Mouse (Mus musculus): ENCODE measurements at regions not wholly inside any gene's neighbourhood (a gene's known extent, or its start where the extent isn't known, plus 50 kb on each side); places are given as distances from the start of the nearest gene placed in this dataset.
A peak's percentile ranks its signal among the peaks of the same experiment; 100 is the strongest.

DNA sequence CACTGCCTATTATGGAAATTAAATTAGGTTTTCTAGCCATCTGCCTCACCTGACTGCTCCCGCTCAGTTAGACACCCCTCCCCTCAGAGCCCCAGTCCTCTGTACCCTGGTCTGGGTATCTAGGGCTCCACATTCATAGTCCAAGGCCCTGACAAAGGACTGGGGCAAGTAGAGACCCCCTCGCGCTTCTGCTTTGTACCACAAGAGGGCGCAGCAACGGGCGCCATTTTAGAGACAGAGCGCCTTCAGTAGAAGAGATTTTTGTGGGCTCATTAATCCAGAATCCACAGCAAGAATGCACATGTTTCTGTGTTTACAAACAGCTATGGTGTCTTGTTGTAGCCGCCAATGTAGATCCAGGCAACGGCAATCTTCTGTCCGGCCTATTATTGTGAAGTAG lies 279.7 kb upstream of the Myt1l start:
- Histone ChIP-seq H3K4me3 (ENCODE audit: insufficient read depth, low read depth, low read length) (no peak overlapping the region), H3K27ac (ENCODE audit: insufficient read depth, low read depth, low read length) (no peak overlapping the region), H3K4me1 (ENCODE audit: control insufficient read depth, insufficient read depth, low read length) (no peaks in the 10 kb centered on the region), H3K36me3 (ENCODE audit: control insufficient read depth, insufficient read depth, low read length) (no peaks in the 10 kb centered on the region), H3K27me3 (replicated peaks; ENCODE audit: control insufficient read depth, insufficient read depth, low read length) (no peaks in the 10 kb centered on the region)
- DNase-seq: no peak
- no peak for TF ChIP-seq CTCF (conservative IDR thresholded peaks at IDR 0.05; ENCODE audit: insufficient read depth, insufficient read length, low read depth, low read length)
- no peak for TF ChIP-seq POLR2A (IDR thresholded peaks at IDR 0.05; ENCODE audit: low read depth, low read length)
- 89% methylated on average over 10 of the region's 10 CpGs for WGBS

DNA sequence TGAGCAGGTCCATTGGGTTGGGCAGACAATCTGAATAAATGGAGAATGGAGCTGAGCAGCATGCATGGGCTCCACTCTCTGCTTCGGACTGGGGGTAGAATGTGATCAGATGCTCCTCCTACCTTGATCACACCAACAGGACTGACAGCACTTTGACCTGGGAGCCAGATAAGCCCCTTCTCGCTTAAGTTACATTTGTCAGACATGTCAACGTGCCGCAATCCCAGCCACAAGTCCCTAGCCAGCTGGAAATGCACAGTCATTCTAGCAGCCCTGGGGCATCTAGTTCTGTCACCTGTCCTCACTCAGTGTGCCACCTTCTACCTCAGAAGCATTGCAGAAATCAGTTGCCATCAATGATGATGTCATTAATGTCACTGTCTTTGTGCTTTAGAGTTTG lies 272.1 kb upstream of the Myt1l start:
- no peak overlapping the region for H3K4me3 ChIP-seq (ENCODE audit: insufficient read depth, low read depth, low read length)
- no peaks in the 10 kb centered on the region for H3K27me3 ChIP-seq (replicated peaks; ENCODE audit: control insufficient read depth, insufficient read depth, low read length)
- no peaks in the 10 kb centered on the region for H3K36me3 ChIP-seq (ENCODE audit: control insufficient read depth, insufficient read depth, low read length)
- no peaks in the 10 kb centered on the region for H3K4me1 ChIP-seq (ENCODE audit: control insufficient read depth, insufficient read depth, low read length)
- no peak for DNase-seq
- 93% methylated on average over 4 of the region's 4 CpGs for WGBS
- no peak for TF ChIP-seq CTCF (conservative IDR thresholded peaks at IDR 0.05; ENCODE audit: insufficient read depth, insufficient read length, low read depth, low read length)
- no peak for TF ChIP-seq POLR2A (IDR thresholded peaks at IDR 0.05; ENCODE audit: low read depth, low read length)
- no peak overlapping the region for H3K27ac ChIP-seq (ENCODE audit: insufficient read depth, low read depth, low read length)

DNA sequence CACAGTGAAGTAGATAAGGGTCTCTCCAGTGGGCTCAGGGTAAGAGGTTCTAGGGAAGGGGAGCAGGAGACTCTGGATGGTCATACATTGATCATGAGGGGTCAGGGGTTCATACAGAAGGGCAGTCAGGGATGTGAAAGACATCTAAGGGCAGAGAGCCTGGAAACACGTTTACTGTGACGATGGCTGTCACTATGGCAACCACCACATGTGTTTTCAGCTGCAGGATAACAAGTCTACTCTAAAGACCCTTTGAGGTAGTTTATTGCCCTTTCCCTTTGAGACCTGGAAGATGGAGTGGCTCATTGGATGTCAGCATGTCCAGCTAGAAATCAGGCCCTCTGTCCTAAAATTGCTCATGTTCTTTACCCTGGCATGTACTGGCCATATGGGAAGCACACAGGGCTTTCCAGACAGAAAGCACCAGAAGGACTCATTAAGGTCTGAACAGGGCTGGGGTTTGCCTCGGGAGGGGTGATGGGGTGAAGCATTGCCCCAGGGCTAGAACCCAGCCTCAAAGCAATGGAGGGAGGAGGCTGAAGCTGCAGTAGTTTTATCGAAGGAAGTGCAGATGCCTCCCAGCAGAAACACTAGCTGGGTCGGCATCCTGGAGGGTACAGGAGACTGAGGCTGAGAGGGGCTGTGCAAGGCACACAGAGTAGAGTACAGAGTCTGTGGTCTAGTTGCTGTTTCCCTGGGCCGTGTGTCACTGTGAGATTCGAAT lies 271.0 kb upstream of the Myt1l start:
- Histone ChIP-seq H3K4me3 (ENCODE audit: insufficient read depth, low read depth, low read length) (no peak overlapping the region), H3K27ac (ENCODE audit: insufficient read depth, low read depth, low read length) (no peak overlapping the region), H3K4me1 (ENCODE audit: control insufficient read depth, insufficient read depth, low read length) (no peaks in the 10 kb centered on the region), H3K27me3 (replicated peaks; ENCODE audit: control insufficient read depth, insufficient read depth, low read length) (no peaks in the 10 kb centered on the region), H3K36me3 (ENCODE audit: control insufficient read depth, insufficient read depth, low read length) (no peaks in the 10 kb centered on the region)
- no peak for TF ChIP-seq CTCF (conservative IDR thresholded peaks at IDR 0.05; ENCODE audit: insufficient read depth, insufficient read length, low read depth, low read length)
- no peak for TF ChIP-seq POLR2A (IDR thresholded peaks at IDR 0.05; ENCODE audit: low read depth, low read length)
- WGBS: 41% methylated on average over 7 of the region's 7 CpGs
- DNase-seq: no peak

DNA sequence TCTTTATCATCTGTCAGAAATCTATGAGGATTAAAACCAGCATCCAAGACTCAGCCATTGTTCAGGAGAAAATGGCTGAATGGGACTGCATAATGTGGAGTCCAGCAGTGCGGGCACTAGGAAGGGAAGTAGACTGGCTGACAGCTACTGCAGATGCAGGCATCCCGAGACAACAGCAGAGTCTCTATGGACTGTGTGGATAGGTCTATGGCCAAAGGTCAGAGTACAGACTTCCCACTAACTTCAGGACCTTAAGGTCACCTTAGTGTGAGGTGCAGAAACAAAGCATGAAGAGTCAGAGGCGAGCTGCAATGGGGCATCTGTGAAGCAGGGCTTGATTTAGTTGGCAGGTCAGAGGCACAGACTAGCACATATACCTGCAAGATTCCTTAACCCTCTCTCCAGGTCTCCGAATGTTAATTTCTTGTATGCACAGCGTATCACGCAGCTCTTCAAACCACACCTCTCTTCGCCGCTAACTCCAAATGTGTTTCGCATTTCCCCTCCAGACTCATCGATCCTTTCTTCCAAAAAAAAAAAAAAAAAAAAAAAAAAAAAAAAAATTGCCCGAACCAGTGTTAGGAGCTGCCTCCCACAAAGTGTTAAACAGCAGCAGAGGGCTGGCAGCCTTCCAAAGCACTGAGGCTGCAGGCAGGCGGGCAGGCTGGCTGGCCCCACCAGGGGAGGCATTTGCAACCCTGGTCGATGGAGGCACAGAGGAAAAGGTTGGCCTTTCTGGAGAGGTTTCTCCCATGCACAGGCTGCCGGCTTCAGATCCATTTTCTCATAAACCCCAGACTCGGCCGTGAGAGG lies 270.2 kb upstream of the Myt1l start:
- H3K27me3 ChIP-seq (replicated peaks; ENCODE audit: control insufficient read depth, insufficient read depth, low read length): no peaks in the 10 kb centered on the region
- H3K4me1 ChIP-seq (ENCODE audit: control insufficient read depth, insufficient read depth, low read length): no peaks in the 10 kb centered on the region
- 32% methylated on average over 16 of the region's 16 CpGs for WGBS
- H3K27ac ChIP-seq (ENCODE audit: insufficient read depth, low read depth, low read length): no peak overlapping the region
- H3K4me3 ChIP-seq (ENCODE audit: insufficient read depth, low read depth, low read length): no peak overlapping the region
- DNase-seq: peak; percentile 68
- TF ChIP-seq CTCF (conservative IDR thresholded peaks at IDR 0.05; ENCODE audit: insufficient read depth, insufficient read length, low read depth, low read length) (no peak), POLR2A (IDR thresholded peaks at IDR 0.05; ENCODE audit: low read depth, low read length) (no peak)
- H3K36me3 ChIP-seq (ENCODE audit: control insufficient read depth, insufficient read depth, low read length): no peaks in the 10 kb centered on the region

DNA sequence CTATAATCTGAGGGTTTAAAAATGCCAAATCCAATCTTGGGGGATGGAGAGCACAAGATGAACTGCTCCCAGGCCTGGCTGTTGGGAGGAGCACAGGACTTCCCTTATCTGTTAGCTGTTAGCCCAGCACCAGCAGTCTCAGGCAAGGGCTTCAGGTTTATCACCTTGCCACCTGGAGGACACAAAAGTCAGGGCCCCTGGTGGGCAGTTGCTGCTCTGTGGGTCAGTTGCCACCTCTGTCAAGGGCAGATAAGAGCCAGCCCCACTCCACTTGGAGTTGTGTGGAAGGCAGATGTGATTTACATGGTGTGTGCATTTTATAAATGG lies 269.7 kb upstream of the Myt1l start:
- no peaks in the 10 kb centered on the region for H3K4me1 ChIP-seq (ENCODE audit: control insufficient read depth, insufficient read depth, low read length)
- no peaks in the 10 kb centered on the region for H3K27me3 ChIP-seq (replicated peaks; ENCODE audit: control insufficient read depth, insufficient read depth, low read length)
- H3K36me3 ChIP-seq (ENCODE audit: control insufficient read depth, insufficient read depth, low read length): no peaks in the 10 kb centered on the region
- TF ChIP-seq POLR2A (IDR thresholded peaks at IDR 0.05; ENCODE audit: low read depth, low read length): no peak
- no peak for TF ChIP-seq CTCF (conservative IDR thresholded peaks at IDR 0.05; ENCODE audit: insufficient read depth, insufficient read length, low read depth, low read length)
- no peak overlapping the region for H3K4me3 ChIP-seq (ENCODE audit: insufficient read depth, low read depth, low read length)
- no peak for DNase-seq
- H3K27ac ChIP-seq (ENCODE audit: insufficient read depth, low read depth, low read length): no peak overlapping the region

DNA sequence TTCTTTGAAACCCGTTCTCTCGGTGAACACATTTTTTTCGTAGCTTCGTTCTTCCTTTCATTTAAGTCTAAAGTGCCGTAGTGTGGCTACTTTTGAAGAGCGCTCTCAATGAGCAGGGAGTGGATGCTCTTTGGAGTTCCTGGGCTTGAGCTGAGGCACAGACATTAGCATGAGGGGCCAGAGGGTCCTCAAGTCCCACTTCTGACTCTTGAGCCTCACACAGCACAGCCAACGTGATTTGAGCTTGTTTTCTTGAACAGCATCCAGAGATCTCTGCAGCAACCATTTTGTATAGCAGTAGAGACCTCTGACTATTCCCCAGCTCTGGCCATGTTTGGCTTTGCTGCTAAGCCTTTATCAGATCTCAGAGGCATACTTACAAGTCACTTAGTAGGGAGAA lies 269.2 kb upstream of the Myt1l start:
- no peak overlapping the region for H3K4me3 ChIP-seq (ENCODE audit: insufficient read depth, low read depth, low read length)
- 74% methylated on average over 7 of the region's 7 CpGs for WGBS
- H3K27me3 ChIP-seq (replicated peaks; ENCODE audit: control insufficient read depth, insufficient read depth, low read length): no peaks in the 10 kb centered on the region
- no peak for DNase-seq
- no peak for TF ChIP-seq POLR2A (IDR thresholded peaks at IDR 0.05; ENCODE audit: low read depth, low read length)
- TF ChIP-seq CTCF (conservative IDR thresholded peaks at IDR 0.05; ENCODE audit: insufficient read depth, insufficient read length, low read depth, low read length): no peak
- H3K4me1 ChIP-seq (ENCODE audit: control insufficient read depth, insufficient read depth, low read length): no peaks in the 10 kb centered on the region
- no peak overlapping the region for H3K27ac ChIP-seq (ENCODE audit: insufficient read depth, low read depth, low read length)
- H3K36me3 ChIP-seq (ENCODE audit: control insufficient read depth, insufficient read depth, low read length): no peaks in the 10 kb centered on the region

DNA sequence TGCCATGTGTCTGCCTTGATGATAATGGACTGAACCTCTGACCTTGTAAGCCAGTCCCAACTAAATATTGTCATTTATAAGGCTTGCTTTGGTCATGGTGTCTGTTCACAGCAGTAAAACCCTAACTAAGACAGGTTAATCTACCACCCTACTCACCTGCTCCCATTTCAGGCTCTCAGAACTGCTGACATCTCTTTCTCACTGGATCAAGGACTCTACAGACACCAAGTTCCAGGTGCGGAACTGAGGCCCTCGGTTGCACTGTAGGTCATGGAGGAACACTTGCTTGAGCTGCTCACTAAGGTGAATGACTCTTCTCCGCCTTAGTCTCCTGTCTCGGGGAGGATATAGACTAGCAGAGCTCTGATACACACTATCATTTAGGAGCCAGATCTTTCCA lies 254.0 kb upstream of the Myt1l start:
- WGBS: 97% methylated on average over 4 of the region's 4 CpGs
- Histone ChIP-seq H3K27me3 (replicated peaks; ENCODE audit: control insufficient read depth, insufficient read depth, low read length) (no peaks in the 10 kb centered on the region), H3K4me1 (ENCODE audit: control insufficient read depth, insufficient read depth, low read length) (no peaks in the 10 kb centered on the region), H3K27ac (ENCODE audit: insufficient read depth, low read depth, low read length) (no peak overlapping the region), H3K36me3 (ENCODE audit: control insufficient read depth, insufficient read depth, low read length) (no peaks in the 10 kb centered on the region), H3K4me3 (ENCODE audit: insufficient read depth, low read depth, low read length) (no peak overlapping the region)
- TF ChIP-seq CTCF (conservative IDR thresholded peaks at IDR 0.05; ENCODE audit: insufficient read depth, insufficient read length, low read depth, low read length) (no peak), POLR2A (IDR thresholded peaks at IDR 0.05; ENCODE audit: low read depth, low read length) (no peak)
- DNase-seq: no peak

All from kidney, adult 2 months (tissue).